Mouse (Mus musculus): ENCODE results near the gene Ap1ar.

Ap1ar gene

GRCm38 (mm10) chr3:127841926-127842325 lies 4.6 kb upstream of the Ap1ar start:
- no peak for DNase-seq (ENCODE audit: low read depth, low spot score)

- no peak for DNase-seq (ENCODE audit: low read depth, low spot score)
These were observed 785 bp upstream of the Ap1ar start for GRCm38 (mm10) chr3:127837972-127838644.

- DNase-seq (ENCODE audit: low read depth, low spot score): no peak
These were observed 547 bp downstream of the Ap1ar start for GRCm38 (mm10) chr3:127836798-127837153.

- DNase-seq (ENCODE audit: low read depth, low spot score): no peak
These were observed 1.7 kb downstream of the Ap1ar start for GRCm38 (mm10) chr3:127835594-127835993.

GRCm38 (mm10) chr3:127834040-127834439 lies 3.3 kb downstream of the Ap1ar start:
- no peak for DNase-seq (ENCODE audit: low read depth, low spot score)

- peak; percentile 21 for DNase-seq (ENCODE audit: low read depth, low spot score)
These were observed 6.2 kb downstream of the Ap1ar start for GRCm38 (mm10) chr3:127831079-127831478.

- DNase-seq (ENCODE audit: low read depth, low spot score): no peak
These were observed 7.1 kb downstream of the Ap1ar start for GRCm38 (mm10) chr3:127830183-127830582.

- DNase-seq (ENCODE audit: low read depth, low spot score): no peak
These were observed 10.2 kb downstream of the Ap1ar start for GRCm38 (mm10) chr3:127827123-127827522.

GRCm38 (mm10) chr3:127826503-127826902 lies 10.8 kb downstream of the Ap1ar start:
- no peak for DNase-seq (ENCODE audit: low read depth, low spot score)

- DNase-seq (ENCODE audit: low read depth, low spot score): peak; percentile 69
These were observed 13.1 kb downstream of the Ap1ar start for GRCm38 (mm10) chr3:127823886-127824863.

GRCm38 (mm10) chr3:127821209-127821608 lies 16.1 kb downstream of the Ap1ar start:
- no peak for DNase-seq (ENCODE audit: low read depth, low spot score)

- DNase-seq (ENCODE audit: low read depth, low spot score): no peak
These were observed 16.9 kb downstream of the Ap1ar start for GRCm38 (mm10) chr3:127820400-127820799.

- no peak for DNase-seq (ENCODE audit: low read depth, low spot score)
These were observed 18.3 kb downstream of the Ap1ar start for GRCm38 (mm10) chr3:127818694-127819663.

GRCm38 (mm10) chr3:127817120-127817683 lies 20.1 kb downstream of the Ap1ar start:
- no peak for DNase-seq (ENCODE audit: low read depth, low spot score)

GRCm38 (mm10) chr3:127809103-127809502 lies 28.2 kb downstream of the Ap1ar start:
- no peak for DNase-seq (ENCODE audit: low read depth, low spot score)

GRCm38 (mm10) chr3:127807846-127808245 lies 29.5 kb downstream of the Ap1ar start:
- no peak for DNase-seq (ENCODE audit: low read depth, low spot score)

- no peak for DNase-seq (ENCODE audit: low read depth, low spot score)
These were observed 31.3 kb downstream of the Ap1ar start for GRCm38 (mm10) chr3:127805991-127806390.

GRCm38 (mm10) chr3:127805071-127805470 lies 32.3 kb downstream of the Ap1ar start:
- no peak for DNase-seq (ENCODE audit: low read depth, low spot score)

- DNase-seq (ENCODE audit: low read depth, low spot score): no peak
These were observed 32.9 kb downstream of the Ap1ar start for GRCm38 (mm10) chr3:127804439-127804838.

GRCm38 (mm10) chr3:127802814-127803213 lies 34.5 kb downstream of the Ap1ar start:
- DNase-seq (ENCODE audit: low read depth, low spot score): no peak

- no peak for DNase-seq (ENCODE audit: low read depth, low spot score)
These were observed 36.2 kb downstream of the Ap1ar start for GRCm38 (mm10) chr3:127801162-127801561.

Measured in CD4-positive, CD25-positive, alpha-beta regulatory T cell, adult 2 months (primary cell).